Mouse (Mus musculus): ENCODE measurements around the gene Pla2g1b. TPM values are rescaled to one million over a fixed set of nuclear protein-coding genes. Genes with fewer than 3 reads are reported as not detected.
A peak's percentile ranks its signal among the peaks of the same experiment; 100 is the strongest.

Gene Pla2g1b
- 12.0 and 15.4 TPM in 2 replicates for polyA plus RNA-seq (2015; fragmentation: Nextera tagmentation; extraction: Ambion mirVana)

DNA sequence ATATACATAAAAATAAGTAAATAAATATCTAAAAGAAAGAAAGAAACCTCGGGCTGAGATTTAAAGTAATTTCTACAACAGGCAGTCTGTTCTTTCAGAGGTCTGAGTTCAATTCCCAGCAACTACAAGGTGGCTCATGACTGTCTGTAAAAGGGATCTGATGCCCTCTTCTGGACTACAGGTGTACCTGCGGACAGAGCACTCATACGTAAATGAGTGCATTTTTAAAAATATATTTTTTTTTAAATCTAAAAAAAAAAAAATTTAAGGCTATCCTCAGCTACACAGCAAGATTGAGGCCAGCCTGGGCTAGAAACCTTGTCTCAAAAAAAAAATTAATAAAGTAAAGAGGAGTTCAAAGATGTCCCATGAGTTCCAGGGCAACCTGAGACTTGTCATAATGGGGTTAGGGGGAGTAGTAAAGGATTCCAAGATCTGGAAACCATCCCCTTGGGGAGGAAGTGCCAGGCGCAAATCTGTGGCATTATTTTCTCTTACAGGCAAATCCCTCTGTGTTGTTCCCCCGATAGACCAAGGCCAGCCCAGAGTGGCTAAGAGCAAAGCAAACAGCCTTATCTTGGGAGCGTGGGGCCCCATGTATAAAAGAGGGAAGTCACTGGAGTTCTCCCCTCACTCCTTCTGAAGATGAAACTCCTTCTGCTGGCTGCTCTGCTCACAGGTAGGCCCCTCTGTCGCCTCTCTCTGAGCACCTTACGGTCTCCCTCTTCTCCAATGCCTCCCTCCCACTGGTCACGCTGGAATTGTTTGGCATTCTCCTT, at the start of gene Pla2g1b:
TSS of gene Pla2g1b (plus strand) at position 621 of the 779 bp plus-strand sequence.
- no peak within 1 kb of the TSS for H3K9ac ChIP-seq

DNA sequence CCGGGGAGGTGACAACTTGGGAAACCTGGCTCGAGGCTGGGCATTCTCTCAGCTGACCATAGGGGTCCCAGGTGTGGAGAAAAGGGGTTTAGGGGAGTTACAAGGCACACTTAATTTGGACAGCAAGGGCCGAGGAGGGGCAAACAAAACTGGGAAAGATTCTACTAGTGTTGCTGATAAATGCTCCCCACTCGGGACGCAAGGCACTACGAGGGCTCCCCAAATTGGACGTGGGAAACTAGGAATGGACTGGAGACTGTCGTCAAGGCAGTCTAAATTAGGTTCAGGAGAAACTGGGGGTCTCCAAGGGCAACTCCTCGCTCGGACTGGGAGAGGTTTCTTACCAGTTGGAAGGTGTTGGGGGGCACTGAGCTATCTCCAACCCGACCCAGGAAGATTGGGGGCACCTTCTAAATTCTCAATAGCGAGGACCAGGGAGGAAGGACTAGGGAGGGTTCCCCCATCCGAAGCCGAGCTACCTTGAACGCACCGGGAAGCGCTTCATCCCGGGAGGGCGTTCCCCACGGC, 37.2 kb upstream of the Pla2g1b start:
- no peak overlapping the region for H3K27ac ChIP-seq
- peak overlapping the region; percentile 91 for H3K4me2 ChIP-seq
- 3% methylated on average over 20 of the region's 20 CpGs for WGBS
- H3K9ac ChIP-seq: peak overlapping the region; percentile 91
- H3K27me3 ChIP-seq (replicated peaks): no peaks in the 10 kb centered on the region; the same call in 1 of the 2 replicates
- peaks cover 19% of the 10 kb centered on the region for H3K4me1 ChIP-seq
- H3K9me3 ChIP-seq: no peaks in the 10 kb centered on the region
- peak overlapping the region; percentile 90 for H3K4me3 ChIP-seq (replicated peaks)
- no peaks in the 10 kb centered on the region for H3K36me3 ChIP-seq
- ATAC-seq (ENCODE audit: insufficient read depth, low FRiP score, low read depth): no peak; the same call in 1 of the 2 replicates

More for the DNA sequence above, at the start of gene Pla2g1b:
- Histone ChIP-seq H3K9me3 (no peaks in the 10 kb centered on the region), H3K4me2 (no peak within 1 kb of the TSS), H3K4me3 (replicated peaks) (no peak within 1 kb of the TSS), H3K27ac (no peak within 1 kb of the TSS), H3K36me3 (no peaks in the 10 kb centered on the region), H3K4me1 (no peaks in the 10 kb centered on the region), H3K27me3 (replicated peaks) (no peaks in the 10 kb centered on the region)
- ATAC-seq (ENCODE audit: insufficient read depth, low FRiP score, low read depth): 0 out of 2 replicates have a peak, but pooled peaks have one; percentile 56
- WGBS: 33% methylated on average over 9 of the region's 9 CpGs

DNA sequence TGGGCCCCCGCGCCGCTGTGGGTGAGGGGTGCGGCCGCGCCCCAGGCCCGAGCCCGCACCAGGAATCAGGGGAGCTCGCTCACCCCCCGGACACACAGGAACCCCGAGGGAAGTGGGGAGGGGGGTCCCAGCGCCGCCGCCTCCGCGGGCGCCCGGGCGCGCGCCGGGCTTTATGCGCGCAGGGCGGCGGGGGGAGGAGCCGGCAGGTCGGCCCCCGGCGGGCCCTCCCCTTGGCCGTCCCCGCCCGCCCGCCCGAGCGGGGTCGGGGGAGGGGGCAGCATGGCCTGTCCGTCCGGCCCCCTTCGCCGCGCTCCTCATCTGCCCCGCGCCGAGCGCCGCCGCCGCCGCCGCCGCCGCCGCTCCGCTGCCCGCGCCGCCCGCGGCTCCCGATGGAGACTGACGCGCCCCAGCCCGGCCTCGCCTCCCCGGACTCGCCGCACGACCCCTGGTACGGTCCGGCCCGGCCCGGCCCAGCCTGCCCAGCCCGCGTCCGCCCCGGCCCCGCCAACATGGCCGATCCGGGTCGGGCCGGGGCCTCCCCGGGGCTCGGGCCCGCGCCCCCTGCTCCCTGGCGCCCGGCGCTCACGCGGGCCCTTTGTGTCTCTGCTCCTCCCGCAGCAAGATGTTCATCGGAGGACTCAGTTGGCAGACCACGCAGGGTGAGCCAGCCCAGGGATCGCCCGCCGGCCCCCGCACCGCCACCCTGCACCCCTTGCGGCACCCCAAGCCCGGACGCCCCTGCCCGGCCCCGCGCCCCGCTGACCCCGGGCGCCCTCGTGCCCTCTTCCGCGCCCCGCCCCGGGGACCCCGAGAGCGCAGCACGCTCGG, 36.5 kb upstream of the Pla2g1b start, which contains the start of gene Msi1:
TSS of gene Msi1 (plus strand) at position 241 of the 828 bp plus-strand sequence.
- Histone ChIP-seq H3K4me1 (peaks cover 20% of the 10 kb centered on the region), H3K4me2 (peak within 1 kb of the TSS; percentile 91), H3K4me3 (replicated peaks) (peak within 1 kb of the TSS; percentile 90), H3K36me3 (no peaks in the 10 kb centered on the region), H3K27me3 (replicated peaks) (no peaks in the 10 kb centered on the region; the same call in 1 of the 2 replicates), H3K9me3 (no peaks in the 10 kb centered on the region), H3K9ac (peak within 1 kb of the TSS; percentile 91), H3K27ac (peak within 1 kb of the TSS; percentile 59)
- under 1% methylated on average over 77 of the region's 117 CpGs for WGBS
- peak; percentile 65 for ATAC-seq (ENCODE audit: insufficient read depth, low FRiP score, low read depth)

DNA sequence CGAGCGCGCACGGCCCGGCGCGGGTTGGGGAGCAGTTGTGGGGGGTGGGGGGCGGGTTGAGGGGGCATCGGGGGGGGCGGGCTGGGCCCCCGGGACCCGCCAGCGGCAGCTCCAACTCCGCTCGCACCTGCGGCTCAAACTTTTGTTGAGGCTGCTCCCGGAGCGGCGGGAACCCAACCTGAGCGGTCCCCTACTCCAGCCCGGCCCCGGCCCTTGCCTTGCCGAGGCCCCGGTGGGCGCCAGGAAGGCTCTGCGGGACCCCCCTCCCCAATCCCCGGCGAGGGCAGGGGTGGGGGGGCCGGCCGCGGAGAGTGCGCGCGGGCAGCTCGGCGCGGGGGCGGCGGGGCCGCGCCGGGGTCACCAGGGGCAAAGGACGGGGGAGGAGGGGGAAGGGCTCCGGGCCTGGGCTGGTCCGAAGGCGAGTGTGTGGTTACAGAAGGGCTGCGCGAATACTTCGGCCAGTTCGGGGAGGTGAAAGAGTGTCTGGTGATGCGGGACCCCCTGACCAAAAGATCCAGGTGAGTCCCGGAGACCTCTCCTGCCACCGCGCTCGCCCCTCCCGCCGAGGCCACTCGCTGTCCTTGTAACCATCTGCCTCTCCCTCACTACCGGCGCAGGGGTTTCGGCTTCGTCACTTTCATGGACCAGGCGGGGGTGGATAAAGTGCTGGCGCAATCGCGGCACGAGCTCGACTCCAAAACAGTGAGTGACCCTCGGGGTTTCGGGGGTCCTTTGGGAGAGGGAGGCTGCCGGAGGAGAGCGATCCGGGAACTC, 35.7 kb upstream of the Pla2g1b start:
- Histone ChIP-seq H3K4me3 (replicated peaks) (peak overlapping the region; percentile 90), H3K4me1 (peaks cover 28% of the 10 kb centered on the region), H3K27ac (peak overlapping the region; percentile 59), H3K36me3 (no peaks in the 10 kb centered on the region), H3K9me3 (no peaks in the 10 kb centered on the region), H3K4me2 (peak overlapping the region; percentile 91), H3K27me3 (replicated peaks) (no peaks in the 10 kb centered on the region; the same call in 1 of the 2 replicates), H3K9ac (peak overlapping the region; percentile 91)
- 2% methylated on average over 56 of the region's 73 CpGs for WGBS
- no peak for ATAC-seq (ENCODE audit: insufficient read depth, low FRiP score, low read depth)

DNA sequence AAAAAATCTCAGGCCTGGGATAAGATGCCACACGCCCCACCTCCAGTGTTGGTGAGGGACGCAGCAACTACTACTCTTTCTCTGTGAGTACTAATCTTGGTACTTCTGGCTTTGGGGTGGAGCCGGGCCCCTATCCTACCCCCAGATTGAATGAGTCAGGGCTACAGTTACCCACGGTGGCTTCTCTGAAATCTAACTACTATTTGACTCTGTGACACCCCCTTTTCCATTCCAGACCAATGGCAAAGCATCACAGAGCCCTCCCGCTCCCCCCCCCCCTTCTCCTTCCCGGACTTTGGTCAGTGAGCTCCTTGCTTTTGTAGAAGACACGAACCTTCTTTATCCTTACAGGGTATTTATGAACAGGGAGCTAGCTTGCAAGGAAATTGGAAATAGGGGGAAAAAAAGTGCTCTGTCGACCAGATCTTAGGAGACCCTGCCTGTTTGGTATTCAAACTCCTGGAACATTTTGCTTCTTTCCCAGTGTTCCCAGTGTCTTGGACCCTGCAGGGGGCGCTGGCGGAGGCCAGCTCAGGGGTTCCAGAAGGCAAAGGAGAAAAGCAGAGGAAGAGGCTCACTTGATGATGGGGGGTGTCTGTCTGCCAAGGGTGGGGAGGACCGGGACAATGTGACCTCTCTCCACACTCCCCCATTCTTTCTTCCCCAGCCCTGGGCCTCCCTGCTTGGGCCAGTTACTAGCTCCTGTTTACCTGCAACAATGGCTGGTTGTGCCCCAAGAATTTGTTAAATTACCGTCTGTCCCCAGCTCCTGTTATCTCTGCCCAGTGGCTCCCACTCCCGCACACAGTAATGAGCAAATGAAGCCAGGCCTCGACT, 34.8 kb upstream of the Pla2g1b start:
- Histone ChIP-seq H3K36me3 (no peaks in the 10 kb centered on the region), H3K4me3 (replicated peaks) (peak overlapping the region; percentile 90), H3K9me3 (no peaks in the 10 kb centered on the region), H3K27ac (peak overlapping the region; percentile 59; the same call in 1 of the 2 replicates), H3K4me2 (peak overlapping the region; percentile 91), H3K9ac (no peak overlapping the region; the same call in 1 of the 2 replicates), H3K27me3 (replicated peaks) (no peaks in the 10 kb centered on the region; the same call in 1 of the 2 replicates), H3K4me1 (peaks cover 37% of the 10 kb centered on the region)
- 13% methylated on average over 14 of the region's 14 CpGs for WGBS
- ATAC-seq (ENCODE audit: insufficient read depth, low FRiP score, low read depth): no peak

DNA sequence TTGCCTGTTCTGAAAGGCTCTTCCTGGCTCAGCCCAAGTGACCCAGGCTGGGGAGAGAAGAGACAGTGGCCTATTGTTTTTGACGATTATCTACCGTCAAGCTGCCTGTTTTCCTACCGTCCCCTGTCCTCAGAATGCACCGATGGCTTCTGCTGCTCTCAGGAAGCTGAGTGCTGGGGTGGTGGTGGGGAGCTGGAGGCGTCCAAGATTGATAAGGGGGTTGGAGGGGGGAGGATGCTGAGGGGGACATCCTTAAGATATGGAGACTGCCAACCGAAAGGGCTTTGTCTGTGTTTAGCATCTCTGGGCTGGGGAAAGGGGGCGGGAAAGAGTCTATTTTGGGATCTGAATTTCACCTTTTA, 34.2 kb upstream of the Pla2g1b start:
- no peak for ATAC-seq (ENCODE audit: insufficient read depth, low FRiP score, low read depth)
- no peaks in the 10 kb centered on the region for H3K36me3 ChIP-seq
- no peak overlapping the region for H3K27ac ChIP-seq
- H3K9ac ChIP-seq: no peak overlapping the region
- no peak overlapping the region for H3K4me3 ChIP-seq (replicated peaks)
- no peaks in the 10 kb centered on the region; the same call in 1 of the 2 replicates for H3K27me3 ChIP-seq (replicated peaks)
- 36% methylated on average over 7 of the region's 7 CpGs for WGBS
- no peaks in the 10 kb centered on the region for H3K9me3 ChIP-seq
- H3K4me2 ChIP-seq: peak overlapping the region; percentile 91
- peaks cover 43% of the 10 kb centered on the region for H3K4me1 ChIP-seq

DNA sequence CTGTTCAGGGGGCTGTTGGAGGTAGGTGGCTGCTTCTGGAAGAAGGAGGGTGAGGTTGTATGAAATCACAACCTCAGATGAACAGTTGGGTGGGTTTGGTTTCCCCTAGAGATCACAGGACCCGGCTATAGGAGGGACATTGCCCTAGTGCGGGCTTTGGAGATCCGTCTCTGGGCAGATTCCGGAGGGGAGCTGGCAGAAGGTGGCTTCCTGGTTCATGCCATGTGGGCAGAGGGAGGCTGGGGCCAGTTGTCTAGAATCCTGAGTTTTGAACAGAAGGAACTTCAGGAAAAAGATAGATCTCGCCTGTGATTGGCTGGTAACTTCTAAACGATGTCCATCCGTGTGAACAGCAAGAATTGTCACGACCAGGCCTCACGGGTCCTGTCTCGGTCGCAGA, 33.7 kb upstream of the Pla2g1b start:
- no peak for ATAC-seq (ENCODE audit: insufficient read depth, low FRiP score, low read depth)
- 70% methylated on average over 11 of the region's 11 CpGs for WGBS
- H3K9ac ChIP-seq: no peak overlapping the region
- H3K4me1 ChIP-seq: peaks cover 46% of the 10 kb centered on the region
- H3K4me3 ChIP-seq (replicated peaks): no peak overlapping the region
- H3K36me3 ChIP-seq: no peaks in the 10 kb centered on the region
- H3K27ac ChIP-seq: no peak overlapping the region
- no peaks in the 10 kb centered on the region; the same call in 1 of the 2 replicates for H3K27me3 ChIP-seq (replicated peaks)
- H3K4me2 ChIP-seq: 0 out of 2 replicates have a peak overlapping the region, but pooled peaks have one; percentile 91
- H3K9me3 ChIP-seq: no peaks in the 10 kb centered on the region

DNA sequence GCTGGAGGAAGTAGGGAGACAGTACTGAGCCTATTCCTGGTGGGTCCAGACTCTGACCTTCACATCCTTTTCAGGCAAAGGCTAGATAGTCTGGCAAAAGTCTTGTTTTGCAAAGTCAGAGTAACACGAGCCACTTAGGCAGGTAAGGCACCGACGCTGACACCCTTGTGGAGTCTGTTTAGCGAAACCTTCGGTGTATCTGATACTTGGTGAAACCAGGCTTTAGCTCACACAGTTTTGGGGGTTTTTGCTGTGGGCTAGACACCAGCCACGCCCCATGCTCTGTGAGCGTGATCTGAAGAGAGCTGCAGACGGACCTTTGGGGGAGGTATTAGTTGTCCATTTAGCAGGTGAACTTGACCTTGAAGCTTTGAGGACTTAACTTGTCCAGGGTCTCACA, 32.9 kb upstream of the Pla2g1b start:
- Histone ChIP-seq H3K4me1 (peaks cover 46% of the 10 kb centered on the region), H3K9me3 (no peaks in the 10 kb centered on the region), H3K36me3 (no peaks in the 10 kb centered on the region), H3K4me2 (no peak overlapping the region), H3K27ac (no peak overlapping the region), H3K27me3 (replicated peaks) (no peaks in the 10 kb centered on the region; the same call in 1 of the 2 replicates), H3K4me3 (replicated peaks) (no peak overlapping the region), H3K9ac (no peak overlapping the region)
- WGBS: 82% methylated on average over 8 of the region's 8 CpGs
- ATAC-seq (ENCODE audit: insufficient read depth, low FRiP score, low read depth): no peak

DNA sequence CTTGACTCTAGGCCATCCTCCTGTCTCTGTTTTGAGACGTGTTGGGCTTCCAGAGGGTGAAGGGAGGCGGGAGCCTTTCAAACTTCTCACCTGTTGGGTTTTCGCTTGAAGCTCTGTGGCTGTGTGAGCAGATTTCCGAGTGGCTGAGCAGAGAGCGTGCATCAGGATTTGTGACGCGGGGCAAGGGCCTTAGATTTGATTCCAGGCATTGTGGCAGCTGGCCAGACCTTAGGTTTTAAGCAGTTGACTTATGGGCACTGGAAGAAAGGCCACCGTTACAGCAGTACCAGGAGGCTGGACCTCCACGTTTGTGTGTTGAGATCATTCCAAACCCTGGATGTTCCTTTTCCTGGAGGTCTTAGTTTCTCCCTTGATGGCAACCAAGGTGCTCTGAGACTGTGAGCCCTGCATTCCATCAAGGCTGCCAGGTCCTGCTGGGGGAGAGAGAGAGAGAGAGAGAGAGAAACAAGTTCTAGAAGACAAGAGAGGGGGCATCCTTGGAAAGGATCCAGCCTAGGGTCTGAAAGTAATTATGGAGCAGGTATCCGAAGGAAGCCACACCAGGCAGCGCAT, 31.7 kb upstream of the Pla2g1b start:
- no peak for ATAC-seq (ENCODE audit: insufficient read depth, low FRiP score, low read depth)
- peaks cover 46% of the 10 kb centered on the region for H3K4me1 ChIP-seq
- no peaks in the 10 kb centered on the region for H3K36me3 ChIP-seq
- no peaks in the 10 kb centered on the region for H3K27me3 ChIP-seq (replicated peaks)
- no peak overlapping the region for H3K9ac ChIP-seq
- no peak overlapping the region for H3K27ac ChIP-seq
- no peak overlapping the region for H3K4me2 ChIP-seq
- 67% methylated on average over 11 of the region's 11 CpGs for WGBS
- H3K9me3 ChIP-seq: no peaks in the 10 kb centered on the region
- no peak overlapping the region for H3K4me3 ChIP-seq (replicated peaks)

Data from stomach, embryonic 15.5 days (tissue).